Mouse (Mus musculus) spleen, adult 2 months (tissue): Measurements from ENCODE around the gene Nelfb. TPM values are rescaled to one million over a fixed set of nuclear protein-coding genes. Genes with fewer than 3 reads are reported as not detected.

ENCODE experiments used
- DNase-seq, 2 experiments: peaks; one replicate each; pipeline versions ENCODE4 v3.0.0 to v3.0.0-alpha.2; 2012 to 2021; ENCODE audit warnings: low spot score in 2 of 2, low read depth in 1 of 2
- H3K27ac ChIP-seq: fragments of 200-500 bp; 2 replicates; pipeline ENCODE4 v1.5.1; 2012; ENCODE audit warnings: low read length, inconsistent platforms; ENCODE audit not compliant: insufficient read depth
- H3K27me3 ChIP-seq: fragments of 200-500 bp; 2 replicates; pipeline ENCODE4 v1.6.1; 2012; ENCODE audit warnings: mild to moderate bottlenecking, moderate library complexity, low read length, inconsistent platforms; ENCODE audit not compliant: control insufficient read depth, insufficient read depth
- H3K36me3 ChIP-seq: fragments of 200-500 bp; 2 replicates; pipeline ENCODE4 v1.6.1; 2012; ENCODE audit warnings: mild to moderate bottlenecking, low read length, inconsistent platforms; ENCODE audit not compliant: control insufficient read depth, insufficient read depth
- H3K4me1 ChIP-seq: fragments of 200-500 bp; 2 replicates; pipeline ENCODE4 v1.6.1; 2011; ENCODE audit warnings: inconsistent platforms; ENCODE audit not compliant: control insufficient read depth, insufficient read depth, insufficient read length
- H3K4me3 ChIP-seq: fragments of 200-500 bp; 2 replicates; pipeline ENCODE4 v1.5.1; 2011; ENCODE audit warnings: mild to moderate bottlenecking, inconsistent platforms; ENCODE audit not compliant: insufficient read depth, insufficient read length; ENCODE audit errors: extremely low read depth
- CTCF ChIP-seq: fragments of 200-500 bp; IDR thresholded peaks from 2 replicates; pipeline ENCODE4 v1.5.1; 2011; ENCODE audit warnings: mild to moderate bottlenecking, inconsistent platforms; ENCODE audit not compliant: insufficient read depth, insufficient read length, insufficient replicate concordance; ENCODE audit errors: extremely low read depth
- POLR2A ChIP-seq: fragments of 200-500 bp; IDR thresholded peaks from 2 replicates; pipeline ENCODE4 v1.6.1; 2011; ENCODE audit warnings: low read depth, low read length, inconsistent platforms
- WGBS: fragments of 180-500 bp; shearing (Covaris S2); methylation state at CpG from one replicate; pipeline ENCODE4 v1.1.7; 2018; 5-methylcytosine and 5-hydroxymethylcytosine counted together
- polyA plus RNA-seq: library from polyadenylated mRNA; depleted of rRNA; stranded (reverse); fragments of >200 nt; gene quantifications from 2 replicates; pipeline ENCODE4 v1.2.3, GENCODE M21; 2012

The Nelfb gene
- polyA plus RNA-seq, 1 experiment = 68.1 TPM

DNA sequence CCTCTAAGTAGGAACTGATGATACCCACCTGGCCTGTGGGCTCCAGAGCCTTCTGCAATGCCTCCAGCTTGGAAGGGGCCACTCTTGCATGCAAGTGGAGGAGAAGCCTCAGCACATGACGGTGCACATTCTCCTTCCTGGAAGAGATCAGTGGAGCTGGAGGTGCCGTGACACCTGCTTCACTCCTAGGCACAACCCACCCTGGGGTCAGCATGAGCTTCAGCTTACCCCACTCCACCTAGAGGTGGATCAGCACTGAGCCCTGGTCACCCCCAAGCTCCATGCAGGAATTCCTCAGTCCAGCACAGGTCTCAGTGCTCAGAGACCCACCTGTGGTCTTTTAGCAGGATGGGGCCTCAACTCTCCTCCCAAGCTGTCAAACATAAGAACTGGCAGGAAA lies 10.7 kb downstream of the Nelfb start:
- no peak for DNase-seq
- peaks cover 7% of the 10 kb centered on the region; the same call in 1 of the 2 replicates for H3K4me1 ChIP-seq
- no peak for TF ChIP-seq CTCF
- no peak for TF ChIP-seq POLR2A
- peaks cover 39% of the 10 kb centered on the region for H3K36me3 ChIP-seq
- H3K4me3 ChIP-seq = no peak overlapping the region
- WGBS = 84% methylated on average over 2 of the region's 2 CpGs
- no peaks in the 10 kb centered on the region for H3K27me3 ChIP-seq
- no peak overlapping the region for H3K27ac ChIP-seq

DNA sequence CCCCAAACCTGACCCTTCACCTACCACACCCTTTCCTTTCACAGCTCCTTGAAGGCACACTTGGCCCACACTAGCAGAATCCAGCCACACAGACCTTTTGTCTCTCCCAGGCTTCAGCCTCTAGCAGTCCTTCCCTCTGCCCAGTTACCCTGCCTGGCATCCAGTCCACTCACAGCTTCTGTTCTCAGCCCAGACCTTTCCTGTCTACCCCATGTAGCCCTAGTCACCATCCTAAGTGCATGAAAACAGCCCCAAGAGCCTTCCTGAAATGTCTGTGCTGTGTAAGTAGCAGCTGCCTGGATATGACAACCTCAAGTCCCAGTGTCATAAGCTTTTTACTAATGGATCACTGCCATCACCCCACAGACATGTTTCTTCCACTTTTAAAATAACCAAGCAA lies 13.3 kb downstream of the Nelfb start:
- TF ChIP-seq POLR2A = no peak
- TF ChIP-seq CTCF = no peak
- Histone ChIP-seq H3K4me1 (peaks cover 21% of the 10 kb centered on the region; the same call in 1 of the 2 replicates), H3K4me3 (no peak overlapping the region), H3K27ac (peak overlapping the region; percentile 47), H3K27me3 (no peaks in the 10 kb centered on the region), H3K36me3 (peaks cover 24% of the 10 kb centered on the region)
- DNase-seq = no peak

DNA sequence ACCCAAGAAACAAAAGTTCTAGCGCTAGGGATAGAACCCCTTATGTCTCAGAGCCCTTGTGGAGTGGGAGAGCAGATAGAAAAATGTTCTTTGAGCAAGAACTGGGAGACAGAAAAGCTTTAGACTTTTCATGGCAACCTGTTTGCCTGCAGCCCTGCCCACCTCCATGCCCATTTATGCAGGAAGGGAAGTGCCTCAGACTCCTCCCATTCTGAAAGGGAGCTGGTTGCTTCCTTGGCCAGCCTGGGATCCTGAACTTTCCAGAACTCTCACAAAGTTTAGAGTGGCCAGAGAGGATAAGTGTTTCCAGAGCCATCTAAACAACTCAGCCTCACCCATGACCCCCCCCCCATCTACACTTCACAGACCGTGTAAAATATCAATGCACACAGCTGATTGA lies 14.1 kb downstream of the Nelfb start:
- 21% methylated on average over 2 of the region's 2 CpGs for WGBS
- Histone ChIP-seq H3K27me3 (no peaks in the 10 kb centered on the region), H3K27ac (peak overlapping the region; percentile 96), H3K4me1 (peaks cover 21% of the 10 kb centered on the region; the same call in 1 of the 2 replicates), H3K4me3 (no peak overlapping the region; the same call in 1 of the 2 replicates), H3K36me3 (peaks cover 19% of the 10 kb centered on the region)
- no peak for DNase-seq
- TF ChIP-seq POLR2A (no peak), CTCF (no peak)

DNA sequence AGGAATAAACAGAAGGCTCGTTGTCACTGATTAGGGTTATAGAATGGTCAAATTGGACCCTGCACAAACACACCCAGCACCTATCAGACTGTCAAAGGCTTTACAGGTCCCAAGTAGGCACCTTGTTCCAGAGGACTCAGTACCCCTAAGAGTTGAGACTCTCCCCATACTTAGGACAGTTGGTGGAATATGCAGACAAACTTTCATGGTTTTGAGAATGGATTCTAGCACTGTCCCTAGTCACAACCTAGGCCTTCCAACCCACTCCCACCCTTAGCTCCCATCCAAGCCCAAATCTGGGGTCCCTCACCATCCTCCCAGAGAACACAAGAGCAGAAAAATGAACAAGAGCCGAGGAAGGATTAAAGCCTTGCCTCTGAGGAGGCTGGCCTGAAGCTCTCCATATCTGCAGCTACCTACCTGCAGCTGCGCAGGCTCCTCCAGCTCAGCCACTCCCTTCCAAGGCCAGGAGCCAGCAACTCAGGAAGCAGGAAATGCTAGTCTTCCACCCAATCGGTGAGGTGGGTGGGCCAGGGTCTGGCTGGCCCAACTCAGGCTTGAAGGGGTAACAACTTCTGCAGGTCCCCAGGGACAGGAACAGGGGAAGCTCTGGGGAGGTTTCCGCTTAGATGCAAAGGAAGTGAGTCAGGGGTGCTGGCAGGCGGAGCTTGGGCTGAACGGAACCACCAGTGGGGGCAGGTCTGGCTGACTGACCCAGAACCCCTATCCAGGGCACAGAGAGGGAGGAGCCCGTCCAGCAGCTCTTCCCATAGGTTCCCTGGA lies 14.9 kb downstream of the Nelfb start, which contains the start of gene Tor4a:
Tor4a (minus strand) TSS at position 715 of the 783 bp plus-strand sequence.
- Histone ChIP-seq H3K4me1 (peaks cover 21% of the 10 kb centered on the region; the same call in 1 of the 2 replicates), H3K27me3 (no peaks in the 10 kb centered on the region), H3K27ac (peak within 1 kb of the TSS; percentile 98), H3K4me3 (peak within 1 kb of the TSS; percentile 78), H3K36me3 (peaks cover 18% of the 10 kb centered on the region)
- peak; percentile 79 for TF ChIP-seq POLR2A
- TF ChIP-seq CTCF = no peak
- WGBS = 2% methylated on average over 8 of the region's 8 CpGs
- DNase-seq = peak; percentile 87 to 92

DNA sequence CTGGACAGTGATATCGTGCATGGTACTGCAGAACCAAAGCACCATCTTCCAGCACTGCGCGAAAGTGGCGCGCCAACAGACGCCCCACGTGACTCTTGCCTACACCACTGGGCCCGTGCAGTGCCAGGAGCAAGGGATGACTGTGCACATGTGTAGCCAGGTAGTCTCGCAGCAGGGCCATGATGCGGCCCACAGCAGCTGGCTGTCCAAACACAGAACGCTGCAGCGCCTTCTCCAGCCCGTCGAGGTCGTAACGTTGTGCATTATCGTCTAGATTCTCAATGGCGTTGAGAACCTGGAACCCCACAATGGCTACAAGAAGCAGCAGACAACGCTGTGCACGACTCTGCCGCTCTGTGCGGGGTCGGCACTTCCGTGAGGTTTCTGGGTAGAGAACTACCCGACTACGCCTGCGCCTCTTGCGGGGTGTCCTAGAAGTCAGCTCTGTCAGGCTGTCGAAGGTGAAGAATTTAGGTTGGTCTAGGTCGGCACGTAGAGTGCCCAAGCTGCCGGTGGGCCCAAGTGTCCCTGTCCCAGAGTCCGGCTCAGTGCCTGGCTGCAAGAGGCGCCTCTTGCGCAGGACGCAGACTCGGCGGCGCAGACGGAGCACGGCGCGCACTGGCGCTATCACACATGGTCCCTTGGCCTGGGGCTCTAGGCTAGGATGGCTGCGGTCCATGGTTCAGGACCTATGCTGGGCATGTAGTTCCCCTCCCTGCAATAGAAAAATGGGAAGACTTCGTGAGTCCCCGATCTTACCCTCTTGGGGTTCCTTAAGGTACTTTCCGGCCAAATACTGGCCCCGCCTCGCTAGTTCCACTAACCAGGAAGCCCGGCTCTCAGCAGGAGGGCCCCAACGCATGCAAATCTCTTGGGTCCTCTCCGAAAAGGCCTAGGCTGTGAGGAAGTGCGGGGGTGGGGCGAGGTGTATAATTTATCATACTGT lies 15.8 kb downstream of the Nelfb start:
- H3K36me3 ChIP-seq = peaks cover 10% of the 10 kb centered on the region
- peak overlapping the region; percentile 98 for H3K27ac ChIP-seq
- 2% methylated on average over 55 of the region's 55 CpGs for WGBS
- DNase-seq = peak; percentile 86 to 95
- H3K27me3 ChIP-seq = no peaks in the 10 kb centered on the region
- H3K4me1 ChIP-seq = peaks cover 21% of the 10 kb centered on the region; the same call in 1 of the 2 replicates
- TF ChIP-seq POLR2A (no peak; the same call in 1 of the 2 replicates), CTCF (no peak)
- H3K4me3 ChIP-seq = peak overlapping the region; percentile 78

DNA sequence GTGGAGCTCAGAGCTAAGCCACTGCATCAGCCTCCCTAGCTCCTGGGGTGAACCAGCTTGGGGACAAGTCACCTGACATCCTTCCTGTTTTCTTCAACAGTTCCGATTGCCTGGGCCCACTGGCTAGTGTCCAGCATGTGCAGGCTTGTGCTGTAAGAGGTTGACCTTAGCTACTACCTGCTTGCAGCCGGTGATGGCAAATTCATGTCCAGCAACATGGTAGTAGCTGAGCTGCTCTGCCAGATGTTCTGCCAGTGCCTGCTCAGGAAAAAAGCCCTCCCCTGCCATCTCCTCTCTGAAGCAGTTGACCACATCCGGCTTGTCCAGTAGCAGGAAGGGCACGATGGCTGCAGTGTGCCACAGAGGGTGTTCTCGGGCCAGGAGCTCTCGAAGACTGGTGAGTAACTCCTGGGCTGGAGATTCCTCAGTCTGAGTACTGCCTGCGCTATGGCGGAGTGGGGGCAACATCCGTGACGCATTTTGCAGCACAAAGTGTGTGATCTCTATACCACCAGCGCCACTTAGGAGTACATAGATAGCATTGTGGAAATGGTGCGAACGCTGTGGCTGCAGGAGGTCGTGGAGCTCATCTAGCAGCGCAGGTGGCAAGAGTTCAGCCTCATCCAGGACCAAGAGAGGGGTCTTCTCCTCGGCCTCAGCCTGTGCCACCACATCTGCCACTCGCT lies 16.7 kb downstream of the Nelfb start:
- Histone ChIP-seq H3K36me3 (peaks cover 6% of the 10 kb centered on the region; the same call in 1 of the 2 replicates), H3K27ac (peak overlapping the region; percentile 98), H3K4me1 (peaks cover 21% of the 10 kb centered on the region; the same call in 1 of the 2 replicates), H3K27me3 (no peaks in the 10 kb centered on the region), H3K4me3 (peak overlapping the region; percentile 78)
- 12% methylated on average over 17 of the region's 17 CpGs for WGBS
- DNase-seq = peak in 1 of 2 experiments; percentile 54
- TF ChIP-seq CTCF (no peak), POLR2A (no peak)
